Mouse (Mus musculus): ENCODE results near the gene Acsl6. TPM values are rescaled to one million over a fixed set of nuclear protein-coding genes. Genes with fewer than 3 reads are reported as not detected.
A peak's percentile ranks its signal among the peaks of the same experiment; 100 is the strongest.

Gene Acsl6
- total and polyA plus RNA-seq, 3 experiments, result 2.8 to 7.9 TPM; not detected in 1

- Histone ChIP-seq H3K4me3 (ENCODE audit: control insufficient read depth in 1 of 2, insufficient read depth in 1 of 2, low read depth in 2 of 2, low read length in 2 of 2) (no peak overlapping the region), H3K9ac (ENCODE audit: control insufficient read depth, low read depth, low read length, poor library complexity, severe bottlenecking) (no peak overlapping the region), H3K27ac (ENCODE audit: control insufficient read depth, low read depth, low read length) (no peak overlapping the region), H3K4me1 (ENCODE audit: control insufficient read depth in 1 of 2, insufficient read depth in 2 of 2, low read length in 2 of 2) (peaks cover 6 to 41% of the 10 kb centered on the region in 2 experiments), H3K36me3 (ENCODE audit: control insufficient read depth in 1 of 2, insufficient read depth in 2 of 2, low read length in 2 of 2) (peaks cover 0 to 35% of the 10 kb centered on the region in 2 experiments; a peak in 2 of 4 replicates), H3K27me3 (ENCODE audit: control insufficient read depth in 1 of 2, insufficient read depth in 2 of 2, low read length in 2 of 2) (no peaks in the 10 kb centered on the region), H3K9me3 (replicated peaks; ENCODE audit: insufficient read depth, low read length) (no peaks in the 10 kb centered on the region), H3K79me2 (ENCODE audit: control insufficient read depth, insufficient read depth, low read length, poor library complexity) (no peaks in the 10 kb centered on the region)
- no peak for TF ChIP-seq HCFC1 (IDR thresholded peaks at IDR 0.05; ENCODE audit: low read depth, low read length)
- TF ChIP-seq MXI1 (IDR thresholded peaks at IDR 0.05; ENCODE audit: low read depth, low read length), result 0 out of 2 replicates have a peak, but pooled peaks have one; percentile 19
- peak; percentile 96 for TF ChIP-seq ZNF384 (IDR thresholded peaks at IDR 0.05; ENCODE audit: low read depth, low read length)
- peak; percentile 63 for TF ChIP-seq GATA1 (IDR thresholded peaks at IDR 0.05; ENCODE audit: low read depth, low read length)
- peak; percentile 68 for TF ChIP-seq RCOR1 (IDR thresholded peaks at IDR 0.05; ENCODE audit: low read depth, low read length)
- 0 out of 2 replicates have a peak, but pooled peaks have one; percentile 53 for TF ChIP-seq JUND (IDR thresholded peaks at IDR 0.05; ENCODE audit: low read depth, low read length)
- no peak for TF ChIP-seq MYB (IDR thresholded peaks at IDR 0.05; ENCODE audit: low read depth, low read length)
- TF ChIP-seq EP300 (IDR thresholded peaks at IDR 0.05; ENCODE audit: low read depth in 1 of 2, low read length in 2 of 2), result peak; percentile 43 to 87; a peak in 3 of 4 replicates
- no peak for TF ChIP-seq USF1 (IDR thresholded peaks at IDR 0.05; ENCODE audit: low read depth, low read length)
- TF ChIP-seq MYC (IDR thresholded peaks at IDR 0.05; ENCODE audit: low read depth, low read length), result peak; percentile 70
- TF ChIP-seq SIN3A (IDR thresholded peaks at IDR 0.05; ENCODE audit: low read length), result peak; percentile 47; the same call in 1 of the 2 replicates
- no peak for TF ChIP-seq POLR2AphosphoS5 (IDR thresholded peaks at IDR 0.05; ENCODE audit: borderline replicate concordance, low read depth, low read length)
- 0 out of 2 replicates have a peak, but pooled peaks have one; percentile 39 for TF ChIP-seq MAZ (IDR thresholded peaks at IDR 0.05; ENCODE audit: low read depth, low read length)
- TF ChIP-seq ETS1 (IDR thresholded peaks at IDR 0.05; ENCODE audit: low read depth, low read length), result 0 out of 2 replicates have a peak, but pooled peaks have one; percentile 37
- TF ChIP-seq KAT2A (conservative IDR thresholded peaks at IDR 0.05; ENCODE audit: low read depth, low read length), result peak; percentile 36; the same call in 1 of the 2 replicates
- no peak for TF ChIP-seq CTCF (IDR thresholded peaks at IDR 0.05 in 2 of 3, conservative IDR thresholded peaks at IDR 0.05 in 1 of 3; ENCODE audit: control insufficient read depth in 1 of 3, insufficient read depth in 1 of 3, low read depth in 2 of 3, low read length in 3 of 3, poor library complexity in 1 of 3, severe bottlenecking in 1 of 3)
- peak; percentile 63 for TF ChIP-seq MAX (IDR thresholded peaks at IDR 0.05; ENCODE audit: low read length)
- peak; percentile 55; the same call in 1 of the 2 replicates for TF ChIP-seq ZKSCAN1 (IDR thresholded peaks at IDR 0.05; ENCODE audit: low read depth, low read length)
- peak; percentile 73 for DNase-seq (ENCODE audit: low read depth, low spot score)
Observed at GRCm38 (mm10) chr11:54269191-54269896, 34.3 kb upstream of the Acsl6 start.

- H3K27me3 ChIP-seq (ENCODE audit: control insufficient read depth in 1 of 2, insufficient read depth in 2 of 2, low read length in 2 of 2), result no peaks in the 10 kb centered on the region
- no peaks in the 10 kb centered on the region for H3K79me2 ChIP-seq (ENCODE audit: control insufficient read depth, insufficient read depth, low read length, poor library complexity)
- DNase-seq (ENCODE audit: low read depth, low spot score), result peak; percentile 59
- no peak overlapping the region for H3K4me3 ChIP-seq (ENCODE audit: control insufficient read depth in 1 of 2, insufficient read depth in 1 of 2, low read depth in 2 of 2, low read length in 2 of 2)
- peaks cover 5 to 39% of the 10 kb centered on the region in 2 experiments for H3K4me1 ChIP-seq (ENCODE audit: control insufficient read depth in 1 of 2, insufficient read depth in 2 of 2, low read length in 2 of 2)
- no peaks in the 10 kb centered on the region for H3K9me3 ChIP-seq (replicated peaks; ENCODE audit: insufficient read depth, low read length)
- H3K9ac ChIP-seq (ENCODE audit: control insufficient read depth, low read depth, low read length, poor library complexity, severe bottlenecking), result no peak overlapping the region
- H3K36me3 ChIP-seq (ENCODE audit: control insufficient read depth in 1 of 2, insufficient read depth in 2 of 2, low read length in 2 of 2), result peaks cover 0 to 33% of the 10 kb centered on the region in 2 experiments; a peak in 2 of 4 replicates
- H3K27ac ChIP-seq (ENCODE audit: control insufficient read depth, low read depth, low read length), result no peak overlapping the region
- no peak for TF ChIP-seq ZMIZ1 (IDR thresholded peaks at IDR 0.05; ENCODE audit: low read depth, low read length)
- 0 out of 2 replicates have a peak, but pooled peaks have one; percentile 29 for TF ChIP-seq MYC (IDR thresholded peaks at IDR 0.05; ENCODE audit: low read depth, low read length)
- peak; percentile 73; the same call in 1 of the 2 replicates for TF ChIP-seq MXI1 (IDR thresholded peaks at IDR 0.05; ENCODE audit: low read depth, low read length)
- no peak for TF ChIP-seq USF2 (IDR thresholded peaks at IDR 0.05; ENCODE audit: borderline replicate concordance in 1 of 2, insufficient read depth in 1 of 2, low read depth in 1 of 2, low read length in 2 of 2)
- no peak for TF ChIP-seq NELFE (IDR thresholded peaks at IDR 0.05; ENCODE audit: low read depth, low read length)
- no peak for TF ChIP-seq CTCF (IDR thresholded peaks at IDR 0.05 in 2 of 3, conservative IDR thresholded peaks at IDR 0.05 in 1 of 3; ENCODE audit: control insufficient read depth in 1 of 3, insufficient read depth in 1 of 3, low read depth in 2 of 3, low read length in 3 of 3, poor library complexity in 1 of 3, severe bottlenecking in 1 of 3)
- no peak for TF ChIP-seq KAT2A (conservative IDR thresholded peaks at IDR 0.05; ENCODE audit: low read depth, low read length)
- TF ChIP-seq MAFK (IDR thresholded peaks at IDR 0.05; ENCODE audit: borderline replicate concordance, low read depth, low read length), result no peak
- TF ChIP-seq SMC3 (IDR thresholded peaks at IDR 0.05; ENCODE audit: low read depth, low read length), result no peak
- no peak for TF ChIP-seq ZC3H11A (IDR thresholded peaks at IDR 0.05; ENCODE audit: low read depth, low read length)
- TF ChIP-seq HCFC1 (IDR thresholded peaks at IDR 0.05; ENCODE audit: low read depth, low read length), result no peak
- no peak for TF ChIP-seq RAD21 (IDR thresholded peaks at IDR 0.05; ENCODE audit: low read depth, low read length)
- TF ChIP-seq GABPA (IDR thresholded peaks at IDR 0.05; ENCODE audit: low read depth, low read length), result no peak
- TF ChIP-seq TBP (IDR thresholded peaks at IDR 0.05; ENCODE audit: low read depth, low read length), result no peak
- no peak for TF ChIP-seq NRF1 (IDR thresholded peaks at IDR 0.05; ENCODE audit: insufficient read depth, low read depth, low read length, poor library complexity, severe bottlenecking)
- peak in 1 of 2 experiments; percentile 65; a peak in 2 of 4 replicates for TF ChIP-seq EP300 (IDR thresholded peaks at IDR 0.05; ENCODE audit: low read depth in 1 of 2, low read length in 2 of 2)
Observed at GRCm38 (mm10) chr11:54271437-54271949, 32.1 kb upstream of the Acsl6 start.
